Mouse (Mus musculus) inflammation-experienced regulatory T-cells (primary cell): Measurements from ENCODE around the gene Rnf2. TPM values are rescaled to one million over a fixed set of nuclear protein-coding genes. Genes with fewer than 3 reads are reported as not detected.

ENCODE experiments used
- polyA plus RNA-seq, 2 experiments: library from polyadenylated mRNA; unstranded; fragments of 100-300 nt; shearing (Covaris generic); gene quantifications; one replicate each; pipeline ENCODE4 v1.2.1; 2017

The Rnf2 gene
- 10 to 100 TPM; 77.9 to 79.5 TPM for polyA plus RNA-seq

DNA sequence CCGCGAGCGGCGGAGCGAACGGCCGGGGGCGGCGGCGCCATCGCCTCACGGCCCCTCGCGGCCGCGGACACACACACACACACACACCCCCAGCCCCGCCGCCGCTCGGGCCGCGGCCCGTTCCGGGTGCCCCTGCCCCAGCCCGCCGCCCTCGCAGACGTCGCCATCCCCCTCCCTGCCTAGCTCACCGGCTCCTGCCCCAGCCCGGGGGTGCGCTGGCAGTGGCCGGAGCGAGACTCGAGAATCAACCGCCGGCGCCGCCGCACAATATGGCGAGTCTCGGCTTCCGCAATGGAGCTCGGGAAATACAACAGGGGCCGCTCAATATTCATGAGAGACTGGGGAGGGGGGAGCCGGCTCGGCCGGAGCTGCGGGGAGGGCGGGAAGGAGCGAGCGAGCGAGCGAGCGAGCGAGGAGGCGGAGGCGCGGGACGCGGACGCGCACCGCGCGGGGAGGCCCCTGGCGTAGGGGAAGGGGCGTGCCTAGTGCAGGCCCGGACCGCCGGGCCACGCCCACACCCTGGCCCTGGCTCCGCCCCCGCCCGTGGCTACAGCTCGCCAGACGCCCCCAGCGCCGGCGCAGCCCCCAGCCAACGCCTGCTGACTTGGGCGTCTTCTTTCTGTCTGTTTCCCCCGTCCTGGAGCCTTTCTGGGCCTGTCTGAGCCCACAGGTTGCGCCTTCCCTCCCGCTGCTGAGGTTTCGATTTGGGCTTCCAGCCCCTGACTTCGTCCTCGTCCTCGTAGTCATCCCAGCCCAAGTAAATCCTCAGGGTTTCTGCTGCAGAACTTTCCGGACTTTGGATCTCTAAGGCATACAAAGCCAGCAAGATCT, at the start of gene Rnf2:
Gene Rnf2 (minus strand): TSS at position 425 of the 831 bp plus-strand sequence.

DNA sequence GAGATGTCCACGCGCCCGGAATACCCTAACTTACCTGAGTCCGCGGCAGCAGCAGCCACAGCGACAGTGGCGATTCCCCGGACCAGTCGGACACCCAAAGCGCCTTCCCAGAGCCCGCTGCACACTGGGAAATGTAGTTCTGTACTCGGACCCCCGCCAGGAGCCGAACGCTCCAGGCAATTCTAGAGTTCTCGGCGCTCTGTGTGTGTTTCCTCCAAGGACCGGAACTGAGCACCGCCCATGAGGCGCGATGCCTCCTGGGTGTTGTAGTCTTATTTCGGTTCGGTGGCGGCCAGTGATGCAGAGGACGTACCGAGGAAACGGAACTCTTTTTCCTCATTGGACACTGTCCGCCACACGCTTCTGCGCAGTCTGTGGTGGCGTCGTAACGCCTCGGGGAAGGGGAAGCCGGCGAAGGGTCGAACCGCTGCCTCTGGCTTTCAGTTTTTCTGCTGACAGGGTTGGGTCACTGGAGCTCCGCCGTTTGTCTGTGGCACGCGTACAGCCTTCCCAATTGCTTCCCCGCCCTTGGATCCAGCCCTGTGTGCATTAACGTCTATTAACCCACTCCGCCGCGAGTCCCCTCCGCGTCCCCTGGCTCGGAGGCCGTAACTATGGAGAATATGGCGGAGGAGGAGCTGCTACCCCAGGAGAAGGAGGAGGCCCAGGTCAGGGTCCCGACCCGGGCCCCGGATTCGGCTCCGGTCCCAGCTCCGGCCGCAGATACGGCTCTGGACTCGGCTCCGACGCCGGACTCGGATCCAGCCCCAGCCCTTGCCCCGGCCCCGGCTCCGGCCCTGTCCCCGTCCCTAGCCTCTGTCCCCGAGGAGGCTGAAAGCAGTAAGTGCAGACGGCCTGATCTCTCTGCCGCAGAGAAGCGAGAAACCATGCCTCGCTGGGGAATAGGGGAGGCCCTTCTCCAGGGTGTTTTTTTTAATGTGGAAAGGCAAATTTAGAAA, 72.2 kb downstream of the Rnf2 start, which contains the start of the genes Swt1 and Trmt1l:
Gene Swt1 (minus strand): TSS at position 193 of the 959 bp plus-strand sequence.
Gene Trmt1l (plus strand): TSS at position 280 of the 959 bp plus-strand sequence.

Other genes starting within 250 kb of the Rnf2 start
- gene Ivns1abp, start 156.5 kb downstream of the Rnf2 start, polyA plus RNA-seq = 100 to 1,000 TPM; 185 to 246 TPM
- gene Swt1, start 72.5 kb downstream of the Rnf2 start, polyA plus RNA-seq = 10 to 100 TPM; 34.3 to 38.6 TPM
- gene Trmt1l, start 72.4 kb downstream of the Rnf2 start, polyA plus RNA-seq = 10 to 100 TPM; 86.3 to 87.2 TPM
- gene Fam129a, start 70.2 kb upstream of the Rnf2 start, polyA plus RNA-seq = 10 to 100 TPM; 16.4 to 64.7 TPM